Mouse (Mus musculus): ENCODE data around the gene Cfap45. TPM values are rescaled to one million over a fixed set of nuclear protein-coding genes. Genes with fewer than 3 reads are reported as not detected.

Gene Cfap45
- polyA plus RNA-seq, 1 experiment from 2014 or later = 1.3 TPM

- no peaks in the 10 kb centered on the region for H3K36me3 ChIP-seq (ENCODE audit: control insufficient read depth, insufficient read depth, low read length)
- 80% methylated on average over 7 of the region's 7 CpGs for WGBS
- no peaks in the 10 kb centered on the region for H3K27me3 ChIP-seq (ENCODE audit: control insufficient read depth, insufficient read depth, low read length)
- H3K9me3 ChIP-seq (ENCODE audit: control insufficient read depth, low read length) = no peaks in the 10 kb centered on the region
- no peaks in the 10 kb centered on the region for H3K4me1 ChIP-seq (ENCODE audit: control insufficient read depth, insufficient read depth, low read length)
- H3K27ac ChIP-seq (replicated peaks; ENCODE audit: low read depth, low read length) = no peak within 1 kb of the TSS
- ATAC-seq (ENCODE audit: insufficient number of reproducible peaks, low FRiP score, low TSS enrichment, low read depth) (no peak), DNase-seq (ENCODE audit: low spot score) (no peak)
- H3K4me3 ChIP-seq (ENCODE audit: low read depth, low read length) = no peak within 1 kb of the TSS
- no peak within 1 kb of the TSS for H3K9ac ChIP-seq (ENCODE audit: low read length)
- no peak within 1 kb of the TSS for H3K4me2 ChIP-seq (ENCODE audit: low read depth, severe bottlenecking)
These were observed 69.8 kb downstream of the Cfap45 start, which contains the start of gene Slamf8 for GRCm38 (mm10) chr1:172590385-172590784. Gene Slamf8 (minus strand): TSS chr1:172590568.

DNA sequence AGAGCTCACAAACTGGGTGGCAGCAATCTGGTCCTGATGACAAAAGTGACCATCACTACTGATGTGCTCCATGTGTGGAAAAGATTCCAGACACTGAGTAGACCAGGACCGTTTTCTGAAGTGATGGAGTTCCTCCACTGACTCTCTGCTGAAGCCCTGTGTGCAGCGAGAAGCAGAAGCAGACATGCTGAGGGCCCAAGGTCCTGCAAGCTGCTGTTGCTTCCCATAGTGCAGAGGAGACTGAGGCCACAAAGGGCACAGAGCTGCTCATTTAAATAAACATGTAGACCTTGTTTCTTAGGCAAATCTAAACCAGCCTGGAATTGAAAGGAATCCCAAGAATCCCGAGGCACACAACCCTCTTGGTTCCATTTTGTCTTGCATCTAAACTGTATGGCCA, 72.7 kb downstream of the Cfap45 start:
- no peak for DNase-seq (ENCODE audit: low spot score)
- no peak for ATAC-seq (ENCODE audit: insufficient number of reproducible peaks, low FRiP score, low TSS enrichment, low read depth)
- H3K4me2 ChIP-seq (ENCODE audit: low read depth, severe bottlenecking) = no peak overlapping the region
- no peaks in the 10 kb centered on the region for H3K27me3 ChIP-seq (ENCODE audit: control insufficient read depth, insufficient read depth, low read length)
- 77% methylated on average over 3 of the region's 3 CpGs for WGBS
- H3K9me3 ChIP-seq (ENCODE audit: control insufficient read depth, low read length) = no peaks in the 10 kb centered on the region
- H3K4me3 ChIP-seq (ENCODE audit: low read depth, low read length) = no peak overlapping the region
- no peaks in the 10 kb centered on the region for H3K4me1 ChIP-seq (ENCODE audit: control insufficient read depth, insufficient read depth, low read length)
- no peak overlapping the region for H3K9ac ChIP-seq (ENCODE audit: low read length)
- no peaks in the 10 kb centered on the region for H3K36me3 ChIP-seq (ENCODE audit: control insufficient read depth, insufficient read depth, low read length)
- H3K27ac ChIP-seq (replicated peaks; ENCODE audit: low read depth, low read length) = no peak overlapping the region

GRCm38 (mm10) chr1:172593956-172594355, 73.4 kb downstream of the Cfap45 start:
- Histone ChIP-seq H3K4me1 (ENCODE audit: control insufficient read depth, insufficient read depth, low read length) (no peaks in the 10 kb centered on the region), H3K27ac (replicated peaks; ENCODE audit: low read depth, low read length) (no peak overlapping the region), H3K4me2 (ENCODE audit: low read depth, severe bottlenecking) (no peak overlapping the region), H3K9ac (ENCODE audit: low read length) (no peak overlapping the region), H3K9me3 (ENCODE audit: control insufficient read depth, low read length) (no peaks in the 10 kb centered on the region), H3K36me3 (ENCODE audit: control insufficient read depth, insufficient read depth, low read length) (no peaks in the 10 kb centered on the region), H3K27me3 (ENCODE audit: control insufficient read depth, insufficient read depth, low read length) (no peaks in the 10 kb centered on the region), H3K4me3 (ENCODE audit: low read depth, low read length) (no peak overlapping the region)
- DNase-seq (ENCODE audit: low spot score) (no peak), ATAC-seq (ENCODE audit: insufficient number of reproducible peaks, low FRiP score, low TSS enrichment, low read depth) (no peak)
- 89% methylated on average over 2 of the region's 2 CpGs for WGBS

- DNase-seq (ENCODE audit: low spot score) (peak; percentile 80), ATAC-seq (ENCODE audit: insufficient number of reproducible peaks, low FRiP score, low TSS enrichment, low read depth) (no peak)
- Histone ChIP-seq H3K27me3 (ENCODE audit: control insufficient read depth, insufficient read depth, low read length) (no peaks in the 10 kb centered on the region), H3K27ac (replicated peaks; ENCODE audit: low read depth, low read length) (no peak overlapping the region), H3K4me1 (ENCODE audit: control insufficient read depth, insufficient read depth, low read length) (no peaks in the 10 kb centered on the region), H3K4me2 (ENCODE audit: low read depth, severe bottlenecking) (no peak overlapping the region), H3K4me3 (ENCODE audit: low read depth, low read length) (no peak overlapping the region), H3K9me3 (ENCODE audit: control insufficient read depth, low read length) (no peaks in the 10 kb centered on the region), H3K36me3 (ENCODE audit: control insufficient read depth, insufficient read depth, low read length) (no peaks in the 10 kb centered on the region), H3K9ac (ENCODE audit: low read length) (no peak overlapping the region)
These were observed 73.9 kb downstream of the Cfap45 start for GRCm38 (mm10) chr1:172594495-172594894.

Other genes starting within 250 kb of the Cfap45 start
- gene Atp1a2, start 222.7 kb upstream of the Cfap45 start, polyA plus RNA-seq (2014; fragmentation: Nextera tagmentation; extraction: Ambion mirVana) = 1.4 and 1.5 TPM in 2 replicates
- gene Kcnj9, start 191.5 kb upstream of the Cfap45 start, polyA plus RNA-seq (2014; fragmentation: Nextera tagmentation; extraction: Ambion mirVana) = not detected in 2 replicates
- gene Kcnj10, start 179.6 kb upstream of the Cfap45 start, polyA plus RNA-seq (2014; fragmentation: Nextera tagmentation; extraction: Ambion mirVana) = 0.07 and 0.11 TPM in 2 replicates
- gene Pigm, start 144.3 kb upstream of the Cfap45 start, polyA plus RNA-seq (2014; fragmentation: Nextera tagmentation; extraction: Ambion mirVana) = 12.4 and 12.6 TPM in 2 replicates
- 0.25 TPM in 1 of 2 replicates, not detected in the other for gene Slamf9, start 45.4 kb upstream of the Cfap45 start, polyA plus RNA-seq (2014; fragmentation: Nextera tagmentation; extraction: Ambion mirVana)
- gene Igsf9, start 39.0 kb upstream of the Cfap45 start, polyA plus RNA-seq (2014; fragmentation: Nextera tagmentation; extraction: Ambion mirVana) = 52.7 and 53.1 TPM in 2 replicates
- 53.6 and 56.0 TPM in 2 replicates for gene Tagln2, start 20.8 kb upstream of the Cfap45 start, polyA plus RNA-seq (2014; fragmentation: Nextera tagmentation; extraction: Ambion mirVana)
- 0.14 TPM in 1 of 2 replicates, not detected in the other for gene Vsig8, start 35.1 kb downstream of the Cfap45 start, polyA plus RNA-seq (2014; fragmentation: Nextera tagmentation; extraction: Ambion mirVana)
- 0.08 and 0.18 TPM in 2 replicates for gene Slamf8, start 69.8 kb downstream of the Cfap45 start, polyA plus RNA-seq (2014; fragmentation: Nextera tagmentation; extraction: Ambion mirVana)
- 1.1 and 1.7 TPM in 2 replicates for gene Fcrl6, start 81.8 kb downstream of the Cfap45 start, polyA plus RNA-seq (2014; fragmentation: Nextera tagmentation; extraction: Ambion mirVana)
- 13.1 and 13.8 TPM in 2 replicates for gene Dusp23, start 112.2 kb downstream of the Cfap45 start, polyA plus RNA-seq (2014; fragmentation: Nextera tagmentation; extraction: Ambion mirVana)
- not detected in 2 replicates for gene Crp, start 177.3 kb downstream of the Cfap45 start, polyA plus RNA-seq (2014; fragmentation: Nextera tagmentation; extraction: Ambion mirVana)

Data from limb, embryonic 11.5 days (tissue).